Mouse (Mus musculus): ENCODE measurements around the gene Uhrf1. TPM values are rescaled to one million over a fixed set of nuclear protein-coding genes. Genes with fewer than 3 reads are reported as not detected.

Uhrf1 gene
- total and polyA plus RNA-seq, 3 experiments = 115 to 201 (median 133) TPM

- no peak for TF ChIP-seq BHLHE40 (IDR thresholded peaks at IDR 0.05; ENCODE audit: borderline replicate concordance, low read depth, low read length)
- TF ChIP-seq MAFK (IDR thresholded peaks at IDR 0.05; ENCODE audit: borderline replicate concordance, low read depth, low read length) = no peak
- TF ChIP-seq SIN3A (IDR thresholded peaks at IDR 0.05; ENCODE audit: low read length) = peak; percentile 99
These were observed at the start of gene Uhrf1 (continued) for GRCm38 (mm10) chr17:56303160-56303846.

GRCm38 (mm10) chr17:56254695-56255094 is 48.4 kb upstream of the Uhrf1 start:
- TF ChIP-seq MAZ (IDR thresholded peaks at IDR 0.05; ENCODE audit: low read depth, low read length) (no peak), EP300 (IDR thresholded peaks at IDR 0.05; ENCODE audit: low read depth in 1 of 2, low read length in 2 of 2) (no peak), USF2 (IDR thresholded peaks at IDR 0.05; ENCODE audit: borderline replicate concordance in 1 of 2, insufficient read depth in 1 of 2, low read depth in 1 of 2, low read length in 2 of 2) (no peak), MEF2A (IDR thresholded peaks at IDR 0.05; ENCODE audit: extremely low read depth, insufficient replicate concordance, low read depth, low read length, poor library complexity, severe bottlenecking) (no peak), ELF1 (IDR thresholded peaks at IDR 0.05; ENCODE audit: low read depth, low read length) (no peak)
- Histone ChIP-seq H3K9ac (ENCODE audit: control insufficient read depth, low read depth, low read length, poor library complexity, severe bottlenecking) (peak overlapping the region; percentile 72; the same call in 1 of the 2 replicates), H3K27me3 (ENCODE audit: control insufficient read depth in 1 of 2, insufficient read depth in 2 of 2, low read length in 2 of 2) (no peaks in the 10 kb centered on the region)

DNA sequence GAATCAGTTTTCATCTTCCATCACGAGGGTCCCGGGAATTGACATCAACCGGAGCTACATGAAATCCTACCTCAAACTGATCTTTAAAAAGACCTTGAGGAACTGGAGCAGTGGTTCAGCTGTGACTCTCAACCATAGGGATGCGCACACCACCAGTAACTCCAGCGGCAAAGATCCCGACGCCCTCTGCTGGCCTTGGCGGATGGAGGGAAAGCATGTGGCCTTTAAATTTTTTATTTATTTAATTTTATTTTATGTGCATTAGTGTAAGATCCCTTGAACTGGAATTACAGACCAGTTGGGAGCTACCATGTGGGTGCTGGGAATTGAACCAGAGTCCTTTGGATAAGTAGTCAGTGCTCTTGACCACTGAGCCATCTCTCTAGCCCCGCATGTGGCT is 47.7 kb upstream of the Uhrf1 start:
- peaks cover 0 to 35% of the 10 kb centered on the region in 2 experiments; a peak in 2 of 4 replicates for H3K4me1 ChIP-seq (ENCODE audit: control insufficient read depth in 1 of 2, insufficient read depth in 2 of 2, low read length in 2 of 2)
- no peaks in the 10 kb centered on the region for H3K27me3 ChIP-seq (ENCODE audit: control insufficient read depth in 1 of 2, insufficient read depth in 2 of 2, low read length in 2 of 2)
- TF ChIP-seq RCOR1 (IDR thresholded peaks at IDR 0.05; ENCODE audit: low read depth, low read length) = 0 out of 2 replicates have a peak, but pooled peaks have one; percentile 10
- peak; percentile 28 to 79 (median 60) for TF ChIP-seq CTCF (IDR thresholded peaks at IDR 0.05 in 2 of 3, conservative IDR thresholded peaks at IDR 0.05 in 1 of 3; ENCODE audit: control insufficient read depth in 1 of 3, insufficient read depth in 1 of 3, low read depth in 2 of 3, low read length in 3 of 3, poor library complexity in 1 of 3, severe bottlenecking in 1 of 3)
- no peak for TF ChIP-seq UBTF (IDR thresholded peaks at IDR 0.05; ENCODE audit: borderline replicate concordance, insufficient read depth, low read depth, low read length)
- peak; percentile 64; the same call in 1 of the 2 replicates for TF ChIP-seq MAZ (IDR thresholded peaks at IDR 0.05; ENCODE audit: low read depth, low read length)
- peak; percentile 67 for TF ChIP-seq MAX (IDR thresholded peaks at IDR 0.05; ENCODE audit: low read length)
- TF ChIP-seq CHD1 (IDR thresholded peaks at IDR 0.05; ENCODE audit: low read depth, low read length) = no peak
- TF ChIP-seq RAD21 (IDR thresholded peaks at IDR 0.05; ENCODE audit: low read depth, low read length) = peak; percentile 35
- TF ChIP-seq ETS1 (IDR thresholded peaks at IDR 0.05; ENCODE audit: low read depth, low read length) = 0 out of 2 replicates have a peak, but pooled peaks have one; percentile 22
- peak; percentile 48 for TF ChIP-seq MYC (IDR thresholded peaks at IDR 0.05; ENCODE audit: low read depth, low read length)
- TF ChIP-seq ZC3H11A (IDR thresholded peaks at IDR 0.05; ENCODE audit: low read depth, low read length) = 0 out of 2 replicates have a peak, but pooled peaks have one; percentile 26
- TF ChIP-seq BHLHE40 (IDR thresholded peaks at IDR 0.05; ENCODE audit: borderline replicate concordance, low read depth, low read length) = peak; percentile 10; the same call in 1 of the 2 replicates
- TF ChIP-seq SMC3 (IDR thresholded peaks at IDR 0.05; ENCODE audit: low read depth, low read length) = peak; percentile 62
- peak; percentile 67 for TF ChIP-seq MXI1 (IDR thresholded peaks at IDR 0.05; ENCODE audit: low read depth, low read length)
- TF ChIP-seq USF1 (IDR thresholded peaks at IDR 0.05; ENCODE audit: low read depth, low read length) = no peak
- 0 out of 2 replicates have a peak, but pooled peaks have one; percentile 13 for TF ChIP-seq ELF1 (IDR thresholded peaks at IDR 0.05; ENCODE audit: low read depth, low read length)
- DNase-seq (ENCODE audit: low read depth, low spot score) = peak; percentile 81
- H3K79me2 ChIP-seq (ENCODE audit: control insufficient read depth, insufficient read depth, low read length, poor library complexity) = peaks cover 36% of the 10 kb centered on the region
- H3K4me3 ChIP-seq (ENCODE audit: control insufficient read depth in 1 of 2, insufficient read depth in 1 of 2, low read depth in 2 of 2, low read length in 2 of 2) = peak overlapping the region; percentile 46 to 54
- H3K9ac ChIP-seq (ENCODE audit: control insufficient read depth, low read depth, low read length, poor library complexity, severe bottlenecking) = peak overlapping the region; percentile 72
- H3K27ac ChIP-seq (ENCODE audit: control insufficient read depth, low read depth, low read length) = peak overlapping the region; percentile 83
- H3K36me3 ChIP-seq (ENCODE audit: control insufficient read depth in 1 of 2, insufficient read depth in 2 of 2, low read length in 2 of 2) = peaks cover 0 to 26% of the 10 kb centered on the region in 2 experiments; a peak in 3 of 4 replicates
- no peaks in the 10 kb centered on the region for H3K9me3 ChIP-seq (replicated peaks; ENCODE audit: insufficient read depth, low read length)

More at GRCm38 (mm10) chr17:56254695-56255094, 48.4 kb upstream of the Uhrf1 start:
- peaks cover 29% of the 10 kb centered on the region for H3K79me2 ChIP-seq (ENCODE audit: control insufficient read depth, insufficient read depth, low read length, poor library complexity)
- H3K27ac ChIP-seq (ENCODE audit: control insufficient read depth, low read depth, low read length) = no peak overlapping the region
- no peaks in the 10 kb centered on the region for H3K9me3 ChIP-seq (replicated peaks; ENCODE audit: insufficient read depth, low read length)
- H3K4me3 ChIP-seq (ENCODE audit: control insufficient read depth in 1 of 2, insufficient read depth in 1 of 2, low read depth in 2 of 2, low read length in 2 of 2) = no peak overlapping the region
- DNase-seq (ENCODE audit: low read depth, low spot score) = no peak
- peaks cover 0 to 28% of the 10 kb centered on the region in 2 experiments; a peak in 2 of 4 replicates for H3K4me1 ChIP-seq (ENCODE audit: control insufficient read depth in 1 of 2, insufficient read depth in 2 of 2, low read length in 2 of 2)
- peaks cover 0 to 20% of the 10 kb centered on the region in 2 experiments; a peak in 2 of 4 replicates for H3K36me3 ChIP-seq (ENCODE audit: control insufficient read depth in 1 of 2, insufficient read depth in 2 of 2, low read length in 2 of 2)
